Mouse (Mus musculus): ENCODE data around the gene F11r. TPM values are rescaled to one million over a fixed set of nuclear protein-coding genes. Genes with fewer than 3 reads are reported as not detected.

Gene F11r
- polyA plus RNA-seq, 1 experiment from 2014 or later, result 3.0 TPM

DNA sequence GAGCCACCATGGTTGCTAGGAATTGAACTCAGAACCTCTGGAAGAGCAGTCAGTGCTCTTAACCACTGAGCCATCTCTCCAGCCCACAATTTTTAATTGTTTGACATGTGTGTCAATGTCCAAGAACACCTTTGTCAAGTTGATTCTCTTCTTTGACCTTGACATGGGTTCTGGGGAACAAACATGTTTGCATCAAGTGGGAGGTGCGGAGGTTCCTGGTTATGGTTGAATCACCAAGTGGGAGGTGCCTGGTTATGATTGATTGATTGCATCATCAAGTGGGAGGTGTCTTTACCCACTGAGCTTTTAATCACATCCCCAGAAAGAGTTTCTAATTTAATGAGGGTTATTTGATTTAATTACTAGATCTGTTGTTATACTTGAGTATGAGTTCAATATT lies 20.2 kb downstream of the F11r start:
- WGBS, result 100% methylated on average over 1 of the region's 1 CpGs
- DNase-seq (ENCODE audit: low spot score), result no peak

DNA sequence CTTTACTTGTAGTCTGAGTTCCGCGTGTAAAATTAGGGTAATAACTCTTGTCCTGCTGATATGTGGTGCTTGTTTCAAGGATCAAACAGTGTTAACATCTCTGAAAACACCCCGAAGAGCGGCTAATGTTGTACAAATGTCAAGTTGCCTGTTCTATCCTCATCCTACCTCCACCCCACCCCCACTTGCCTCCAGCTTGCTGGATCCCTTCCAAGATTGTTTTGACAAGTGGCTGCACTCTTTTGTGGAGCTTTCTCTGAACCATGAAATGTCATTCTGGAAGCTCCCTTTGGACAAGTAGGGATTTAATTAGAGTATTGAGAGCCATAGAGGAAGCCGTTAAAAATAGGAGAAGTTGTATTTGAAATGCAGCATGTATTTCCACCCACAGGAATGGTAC lies 22.5 kb downstream of the F11r start:
- WGBS, result 17% methylated on average over 5 of the region's 5 CpGs
- DNase-seq (ENCODE audit: low spot score), result peak; percentile 78
- H3K4me2 ChIP-seq (ENCODE audit: low read length), result peak overlapping the region; percentile 23; the same call in 1 of the 2 replicates

More for the DNA sequence above, 20.2 kb downstream of the F11r start:
- Histone ChIP-seq H3K4me3 (ENCODE audit: low read depth, low read length) (no peak overlapping the region), H3K4me2 (ENCODE audit: low read length) (no peak overlapping the region), H3K4me1 (ENCODE audit: control insufficient read depth, insufficient read depth, low read length) (peaks cover 12% of the 10 kb centered on the region), H3K27me3 (replicated peaks; ENCODE audit: control insufficient read depth, insufficient read depth, low read length) (no peaks in the 10 kb centered on the region), H3K27ac (ENCODE audit: low read depth, low read length) (no peak overlapping the region), H3K36me3 (ENCODE audit: control insufficient read depth, insufficient read depth, low read length) (no peaks in the 10 kb centered on the region), H3K9me3 (replicated peaks; ENCODE audit: control insufficient read depth, low read length) (no peaks in the 10 kb centered on the region), H3K9ac (ENCODE audit: low read length) (no peak overlapping the region)
- no peak for ATAC-seq

DNA sequence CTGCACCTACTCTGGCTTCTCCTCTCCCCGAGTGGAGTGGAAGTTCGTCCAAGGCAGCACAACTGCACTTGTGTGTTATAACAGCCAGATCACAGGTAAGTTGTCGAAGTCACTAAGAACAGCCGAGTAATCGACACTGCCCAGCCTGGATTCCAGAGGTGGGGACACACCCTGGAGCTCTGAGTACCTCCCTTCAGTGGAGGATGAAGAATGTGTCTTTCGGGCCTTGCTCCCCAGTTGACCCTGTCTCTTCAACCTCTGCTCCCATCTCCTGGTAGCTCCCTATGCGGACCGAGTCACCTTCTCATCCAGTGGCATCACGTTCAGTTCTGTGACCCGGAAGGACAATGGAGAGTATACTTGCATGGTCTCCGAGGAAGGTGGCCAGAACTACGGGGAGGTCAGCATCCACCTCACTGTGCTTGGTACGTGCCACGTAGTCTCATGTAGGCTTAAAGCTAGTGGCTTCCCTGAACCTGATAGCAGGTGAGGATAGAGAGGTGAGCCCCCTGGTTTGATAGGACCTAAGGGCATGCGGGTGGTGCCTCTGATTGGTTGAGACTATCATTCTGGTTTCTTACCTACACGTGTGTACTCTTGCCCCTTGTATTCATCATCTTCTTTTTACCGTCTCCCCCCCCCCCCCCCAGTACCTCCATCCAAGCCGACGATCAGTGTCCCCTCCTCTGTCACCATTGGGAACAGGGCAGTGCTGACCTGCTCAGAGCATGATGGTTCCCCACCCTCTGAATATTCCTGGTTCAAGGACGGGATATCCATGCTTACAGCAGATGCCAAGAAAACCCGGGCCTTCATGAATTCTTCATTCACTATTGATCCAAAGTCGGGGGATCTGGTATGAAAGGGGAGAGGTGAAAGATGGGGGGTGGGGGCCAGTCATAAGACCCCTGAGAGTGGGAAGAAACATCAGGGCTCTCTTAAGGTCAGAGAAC lies 23.5 kb downstream of the F11r start:
- no peaks in the 10 kb centered on the region for H3K36me3 ChIP-seq (ENCODE audit: control insufficient read depth, insufficient read depth, low read length)
- no peaks in the 10 kb centered on the region for H3K27me3 ChIP-seq (replicated peaks; ENCODE audit: control insufficient read depth, insufficient read depth, low read length)
- ATAC-seq (no peak), DNase-seq (ENCODE audit: low spot score) (no peak)
- H3K4me2 ChIP-seq (ENCODE audit: low read length), result peak overlapping the region; percentile 23; the same call in 1 of the 2 replicates
- H3K9me3 ChIP-seq (replicated peaks; ENCODE audit: control insufficient read depth, low read length), result no peaks in the 10 kb centered on the region
- no peak overlapping the region for H3K9ac ChIP-seq (ENCODE audit: low read length)
- peaks cover 12% of the 10 kb centered on the region for H3K4me1 ChIP-seq (ENCODE audit: control insufficient read depth, insufficient read depth, low read length)
- H3K4me3 ChIP-seq (ENCODE audit: low read depth, low read length), result no peak overlapping the region
- no peak overlapping the region for H3K27ac ChIP-seq (ENCODE audit: low read depth, low read length)
- 89% methylated on average over 22 of the region's 22 CpGs for WGBS

More for the DNA sequence above, 22.5 kb downstream of the F11r start:
- Histone ChIP-seq H3K4me3 (ENCODE audit: low read depth, low read length) (no peak overlapping the region), H3K9ac (ENCODE audit: low read length) (no peak overlapping the region), H3K4me1 (ENCODE audit: control insufficient read depth, insufficient read depth, low read length) (peaks cover 12% of the 10 kb centered on the region), H3K27ac (ENCODE audit: low read depth, low read length) (no peak overlapping the region), H3K9me3 (replicated peaks; ENCODE audit: control insufficient read depth, low read length) (no peaks in the 10 kb centered on the region), H3K27me3 (replicated peaks; ENCODE audit: control insufficient read depth, insufficient read depth, low read length) (no peaks in the 10 kb centered on the region), H3K36me3 (ENCODE audit: control insufficient read depth, insufficient read depth, low read length) (no peaks in the 10 kb centered on the region)
- no peak for ATAC-seq

DNA sequence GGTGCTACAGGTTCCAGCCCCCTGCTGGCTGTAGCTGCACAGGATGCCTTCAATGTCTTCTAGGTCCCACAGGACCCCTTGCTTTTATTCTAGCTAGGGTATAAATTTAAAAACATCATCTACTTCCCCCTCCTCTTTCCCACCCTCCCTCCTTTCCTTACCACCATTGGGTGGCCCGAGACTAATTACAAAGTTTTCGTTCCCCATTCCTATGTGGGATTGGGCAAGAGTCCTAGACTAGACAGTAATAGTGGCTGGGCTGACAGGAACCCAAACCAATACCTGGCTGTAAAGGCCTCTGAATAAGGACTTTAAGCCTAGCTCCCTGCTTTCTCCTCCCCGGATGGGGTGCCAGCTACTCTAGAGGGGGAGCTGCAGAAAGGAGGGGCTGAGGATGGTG lies 25.8 kb downstream of the F11r start:
- H3K27me3 ChIP-seq (replicated peaks; ENCODE audit: control insufficient read depth, insufficient read depth, low read length), result no peaks in the 10 kb centered on the region
- H3K9me3 ChIP-seq (replicated peaks; ENCODE audit: control insufficient read depth, low read length), result no peaks in the 10 kb centered on the region
- ATAC-seq (no peak), DNase-seq (ENCODE audit: low spot score) (no peak)
- H3K9ac ChIP-seq (ENCODE audit: low read length), result no peak overlapping the region
- no peak overlapping the region for H3K4me3 ChIP-seq (ENCODE audit: low read depth, low read length)
- H3K36me3 ChIP-seq (ENCODE audit: control insufficient read depth, insufficient read depth, low read length), result no peaks in the 10 kb centered on the region
- peaks cover 12% of the 10 kb centered on the region for H3K4me1 ChIP-seq (ENCODE audit: control insufficient read depth, insufficient read depth, low read length)
- WGBS, result 89% methylated on average over 3 of the region's 3 CpGs
- no peak overlapping the region for H3K27ac ChIP-seq (ENCODE audit: low read depth, low read length)
- no peak overlapping the region for H3K4me2 ChIP-seq (ENCODE audit: low read length)

DNA sequence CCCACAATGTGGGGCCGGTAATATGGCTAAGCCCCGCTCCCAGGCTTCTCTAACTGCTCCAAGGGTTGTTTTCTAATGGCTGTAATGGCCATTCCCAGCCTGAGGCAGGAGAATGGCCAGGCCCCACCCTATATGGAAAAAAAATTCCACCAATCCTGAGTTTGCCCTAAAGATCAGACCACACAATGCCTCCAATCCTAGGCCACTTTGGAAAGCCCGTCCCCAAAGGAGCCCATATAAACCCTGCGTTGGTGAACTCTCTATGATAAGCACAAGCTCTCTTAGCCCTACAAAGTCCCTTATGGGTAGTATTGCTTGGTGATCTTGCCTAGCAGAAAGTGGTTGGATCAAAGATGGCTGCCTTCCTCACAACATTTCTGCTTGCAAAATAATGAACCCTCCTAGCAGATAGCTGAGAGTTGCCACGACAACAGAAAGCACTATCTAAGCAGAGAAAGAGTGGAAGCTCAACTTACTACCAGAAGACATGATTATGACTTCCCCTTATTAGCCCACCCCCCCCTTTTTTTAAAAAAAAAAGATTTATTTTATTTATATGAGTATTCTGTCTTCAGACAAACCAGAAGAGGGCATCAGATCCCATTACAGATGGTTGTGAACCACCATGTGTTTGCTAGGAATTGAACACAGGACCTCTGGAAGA lies 28.5 kb downstream of the F11r start:
- no peak overlapping the region for H3K4me2 ChIP-seq (ENCODE audit: low read length)
- WGBS, result 86% methylated on average over 5 of the region's 5 CpGs
- H3K36me3 ChIP-seq (ENCODE audit: control insufficient read depth, insufficient read depth, low read length), result no peaks in the 10 kb centered on the region
- no peak overlapping the region for H3K27ac ChIP-seq (ENCODE audit: low read depth, low read length)
- H3K9ac ChIP-seq (ENCODE audit: low read length), result no peak overlapping the region
- DNase-seq (ENCODE audit: low spot score), result no peak
- ATAC-seq, result no peak
- H3K4me3 ChIP-seq (ENCODE audit: low read depth, low read length), result no peak overlapping the region
- no peaks in the 10 kb centered on the region for H3K4me1 ChIP-seq (ENCODE audit: control insufficient read depth, insufficient read depth, low read length)
- H3K27me3 ChIP-seq (replicated peaks; ENCODE audit: control insufficient read depth, insufficient read depth, low read length), result no peaks in the 10 kb centered on the region
- no peaks in the 10 kb centered on the region for H3K9me3 ChIP-seq (replicated peaks; ENCODE audit: control insufficient read depth, low read length)

DNA sequence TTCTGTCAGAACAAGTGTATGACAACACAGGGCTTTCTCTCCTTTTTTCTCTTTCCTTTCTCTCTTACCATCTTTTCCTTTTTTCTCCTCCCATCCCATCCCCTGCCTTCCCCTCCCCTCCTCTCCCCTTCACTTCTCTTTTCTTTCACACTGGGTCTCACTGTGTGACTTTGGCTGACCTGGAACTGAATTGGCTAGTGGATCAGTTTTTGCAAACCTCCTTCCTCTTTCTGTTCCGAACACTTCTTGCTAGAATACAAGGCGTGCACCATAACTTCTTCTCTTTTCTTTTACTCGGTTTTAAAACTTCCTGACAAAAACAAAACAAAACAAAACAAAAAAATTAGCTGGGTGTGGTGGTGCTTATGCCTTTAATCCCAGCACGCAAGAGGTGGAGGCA lies 29.2 kb downstream of the F11r start:
- Histone ChIP-seq H3K36me3 (ENCODE audit: control insufficient read depth, insufficient read depth, low read length) (no peaks in the 10 kb centered on the region), H3K4me1 (ENCODE audit: control insufficient read depth, insufficient read depth, low read length) (no peaks in the 10 kb centered on the region), H3K4me2 (ENCODE audit: low read length) (no peak overlapping the region), H3K4me3 (ENCODE audit: low read depth, low read length) (no peak overlapping the region), H3K9me3 (replicated peaks; ENCODE audit: control insufficient read depth, low read length) (no peaks in the 10 kb centered on the region), H3K27me3 (replicated peaks; ENCODE audit: control insufficient read depth, insufficient read depth, low read length) (no peaks in the 10 kb centered on the region), H3K9ac (ENCODE audit: low read length) (no peak overlapping the region), H3K27ac (ENCODE audit: low read depth, low read length) (no peak overlapping the region)
- 81% methylated on average over 4 of the region's 4 CpGs for WGBS
- DNase-seq (ENCODE audit: low spot score) (no peak), ATAC-seq (no peak)

DNA sequence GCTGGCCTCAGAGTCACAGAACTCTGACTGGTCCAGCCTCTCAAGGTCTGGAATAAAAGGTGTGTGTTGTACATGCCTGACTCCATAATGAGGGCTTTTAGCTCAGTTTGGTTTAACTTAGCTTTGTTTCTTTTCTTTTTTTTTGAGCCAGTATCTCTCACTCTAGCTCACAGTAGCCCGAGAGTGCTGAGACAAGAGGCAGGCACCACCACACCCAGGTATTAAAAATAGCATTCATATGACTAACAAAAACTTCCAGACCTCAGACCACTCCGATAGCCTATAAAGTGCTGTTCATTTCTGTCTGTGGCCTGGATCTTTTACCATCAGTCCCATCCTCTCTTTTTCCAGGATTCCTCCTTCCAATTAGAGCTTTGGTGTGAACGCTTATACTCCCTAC lies 32.3 kb downstream of the F11r start:
- no peak for DNase-seq (ENCODE audit: low spot score)
- no peaks in the 10 kb centered on the region for H3K36me3 ChIP-seq (ENCODE audit: control insufficient read depth, insufficient read depth, low read length)
- no peak for ATAC-seq
- no peak overlapping the region for H3K9ac ChIP-seq (ENCODE audit: low read length)
- no peak overlapping the region for H3K27ac ChIP-seq (ENCODE audit: low read depth, low read length)
- H3K27me3 ChIP-seq (replicated peaks; ENCODE audit: control insufficient read depth, insufficient read depth, low read length), result no peaks in the 10 kb centered on the region
- no peaks in the 10 kb centered on the region for H3K9me3 ChIP-seq (replicated peaks; ENCODE audit: control insufficient read depth, low read length)
- H3K4me1 ChIP-seq (ENCODE audit: control insufficient read depth, insufficient read depth, low read length), result no peaks in the 10 kb centered on the region
- H3K4me3 ChIP-seq (ENCODE audit: low read depth, low read length), result no peak overlapping the region
- WGBS, result 90% methylated on average over 3 of the region's 3 CpGs
- no peak overlapping the region for H3K4me2 ChIP-seq (ENCODE audit: low read length)

DNA sequence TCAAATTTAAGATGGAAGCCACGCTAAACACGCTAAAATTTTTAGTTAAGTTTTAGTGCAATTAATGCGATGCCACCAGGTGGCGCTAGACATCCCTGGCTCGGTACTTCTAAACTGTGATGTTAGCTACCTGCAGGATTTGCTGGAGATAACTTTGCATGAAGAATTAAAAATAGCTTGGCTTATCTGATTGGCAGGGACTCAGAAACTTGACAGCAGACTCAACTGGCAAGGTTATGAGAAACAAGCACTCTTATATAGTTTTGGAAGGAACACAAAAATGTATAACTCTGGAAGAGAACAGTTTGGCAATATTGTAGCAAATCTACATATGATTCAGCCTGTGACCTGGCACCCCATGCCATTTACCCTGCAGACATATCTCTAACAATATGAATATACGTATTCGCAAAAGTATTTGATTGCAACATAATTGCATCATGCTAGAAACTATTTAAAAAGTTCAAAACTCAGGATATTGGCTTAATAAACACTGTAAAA lies 33.1 kb downstream of the F11r start:
- Histone ChIP-seq H3K9me3 (replicated peaks; ENCODE audit: control insufficient read depth, low read length) (no peaks in the 10 kb centered on the region), H3K27me3 (replicated peaks; ENCODE audit: control insufficient read depth, insufficient read depth, low read length) (no peaks in the 10 kb centered on the region), H3K4me2 (ENCODE audit: low read length) (no peak overlapping the region), H3K9ac (ENCODE audit: low read length) (no peak overlapping the region), H3K4me3 (ENCODE audit: low read depth, low read length) (no peak overlapping the region), H3K4me1 (ENCODE audit: control insufficient read depth, insufficient read depth, low read length) (no peaks in the 10 kb centered on the region), H3K36me3 (ENCODE audit: control insufficient read depth, insufficient read depth, low read length) (no peaks in the 10 kb centered on the region), H3K27ac (ENCODE audit: low read depth, low read length) (no peak overlapping the region)
- WGBS, result 24% methylated on average over 7 of the region's 7 CpGs
- ATAC-seq (no peak), DNase-seq (ENCODE audit: low spot score) (peak; percentile 65)

DNA sequence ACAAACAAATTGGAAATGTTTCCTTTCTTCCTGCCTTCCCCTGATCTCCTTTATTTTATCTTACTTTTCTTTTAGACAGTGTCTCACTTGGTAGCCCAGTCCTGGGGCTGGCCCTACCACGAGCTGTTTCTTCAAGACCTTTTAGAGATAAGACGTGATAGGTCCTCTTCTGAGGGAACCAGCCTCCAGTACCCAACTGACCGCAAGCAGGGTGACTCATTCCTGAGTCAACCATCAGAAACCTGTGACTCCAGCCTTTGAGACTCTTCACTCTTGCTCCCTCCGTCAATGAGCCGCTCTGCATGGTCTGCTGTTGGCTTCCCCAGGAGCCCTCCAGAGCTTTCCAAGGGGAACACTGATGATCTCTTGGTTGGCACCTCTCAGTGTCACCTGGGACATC lies 33.6 kb downstream of the F11r start:
- 94% methylated on average over 5 of the region's 5 CpGs for WGBS
- H3K4me3 ChIP-seq (ENCODE audit: low read depth, low read length), result no peak overlapping the region
- H3K4me2 ChIP-seq (ENCODE audit: low read length), result no peak overlapping the region
- H3K27me3 ChIP-seq (replicated peaks; ENCODE audit: control insufficient read depth, insufficient read depth, low read length), result no peaks in the 10 kb centered on the region
- ATAC-seq (no peak), DNase-seq (ENCODE audit: low spot score) (no peak)
- H3K4me1 ChIP-seq (ENCODE audit: control insufficient read depth, insufficient read depth, low read length), result no peaks in the 10 kb centered on the region
- no peaks in the 10 kb centered on the region for H3K9me3 ChIP-seq (replicated peaks; ENCODE audit: control insufficient read depth, low read length)
- H3K9ac ChIP-seq (ENCODE audit: low read length), result no peak overlapping the region
- no peak overlapping the region for H3K27ac ChIP-seq (ENCODE audit: low read depth, low read length)
- H3K36me3 ChIP-seq (ENCODE audit: control insufficient read depth, insufficient read depth, low read length), result no peaks in the 10 kb centered on the region
